Mouse (Mus musculus): ENCODE measurements around the gene Gsto1. TPM values are rescaled to one million over a fixed set of nuclear protein-coding genes. Genes with fewer than 3 reads are reported as not detected.
A peak's percentile ranks its signal among the peaks of the same experiment; 100 is the strongest.
"Not testable (repeated sequence)": the region's sequence is repeated elsewhere in the genome, so short reads cannot be mapped to it uniquely, and the experiment has no call there.

Gene Gsto1
- polyA plus RNA-seq, 1 experiment from 2014 or later, result 137 TPM

DNA sequence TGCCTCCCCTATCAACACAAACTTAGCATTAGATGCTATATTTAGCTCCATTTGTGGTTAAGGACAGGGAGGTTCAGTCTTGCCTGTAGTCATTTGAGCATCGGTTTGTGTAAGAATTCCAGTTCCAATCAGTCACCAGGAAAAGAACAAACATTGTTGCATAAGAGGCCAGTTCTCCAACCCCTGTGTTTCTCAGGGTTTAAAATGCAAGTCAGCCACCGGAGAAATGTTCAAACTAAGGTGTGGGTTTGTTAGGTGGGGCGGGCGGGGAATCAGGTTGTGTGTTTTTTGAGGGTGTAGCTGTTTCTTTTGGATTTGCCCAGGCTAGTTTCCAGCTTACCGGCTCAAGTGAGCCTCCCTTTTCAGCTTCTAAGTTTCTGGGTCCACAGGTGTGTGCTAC is 20.2 kb upstream of the Gsto1 start:
- no peak for ATAC-seq (ENCODE audit: low read depth)
- Histone ChIP-seq H3K4me1 (replicated peaks) (peaks cover 7% of the 10 kb centered on the region; the same call in 1 of the 2 replicates), H3K4me2 (no peak overlapping the region), H3K4me3 (no peak overlapping the region), H3K36me3 (no peaks in the 10 kb centered on the region), H3K9ac (no peak overlapping the region), H3K9me3 (no peaks in the 10 kb centered on the region), H3K27me3 (peaks cover 17% of the 10 kb centered on the region; the same call in 1 of the 2 replicates), H3K27ac (replicated peaks) (no peak overlapping the region)
- WGBS, result 87% methylated on average over 5 of the region's 5 CpGs

DNA sequence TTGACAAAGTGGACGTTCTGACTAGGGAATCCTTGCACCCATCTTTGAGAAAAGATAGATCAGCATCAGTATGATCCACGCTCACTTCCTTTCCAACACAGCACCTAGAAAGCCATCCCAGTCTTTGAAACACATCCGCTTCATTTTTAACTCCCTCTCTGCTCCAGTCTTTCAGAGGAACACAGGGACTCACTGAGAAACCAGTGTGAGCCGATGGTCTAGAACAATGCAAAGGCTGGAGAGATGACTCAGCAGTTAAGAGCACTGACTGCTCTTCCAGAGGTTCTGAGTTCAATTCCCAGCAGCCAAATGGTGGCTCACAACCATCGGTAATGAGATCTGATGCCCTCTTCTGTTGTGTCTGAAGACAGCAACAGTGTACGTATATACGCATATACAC is 19.0 kb upstream of the Gsto1 start:
- Histone ChIP-seq H3K36me3 (no peaks in the 10 kb centered on the region), H3K27me3 (peaks cover 17% of the 10 kb centered on the region; the same call in 1 of the 2 replicates), H3K4me3 (no peak overlapping the region), H3K9me3 (no peaks in the 10 kb centered on the region), H3K9ac (no peak overlapping the region), H3K4me1 (replicated peaks) (peaks cover 7% of the 10 kb centered on the region; the same call in 1 of the 2 replicates), H3K27ac (replicated peaks) (no peak overlapping the region), H3K4me2 (no peak overlapping the region)
- WGBS, result 84% methylated on average over 7 of the region's 7 CpGs
- no peak for ATAC-seq (ENCODE audit: low read depth)

DNA sequence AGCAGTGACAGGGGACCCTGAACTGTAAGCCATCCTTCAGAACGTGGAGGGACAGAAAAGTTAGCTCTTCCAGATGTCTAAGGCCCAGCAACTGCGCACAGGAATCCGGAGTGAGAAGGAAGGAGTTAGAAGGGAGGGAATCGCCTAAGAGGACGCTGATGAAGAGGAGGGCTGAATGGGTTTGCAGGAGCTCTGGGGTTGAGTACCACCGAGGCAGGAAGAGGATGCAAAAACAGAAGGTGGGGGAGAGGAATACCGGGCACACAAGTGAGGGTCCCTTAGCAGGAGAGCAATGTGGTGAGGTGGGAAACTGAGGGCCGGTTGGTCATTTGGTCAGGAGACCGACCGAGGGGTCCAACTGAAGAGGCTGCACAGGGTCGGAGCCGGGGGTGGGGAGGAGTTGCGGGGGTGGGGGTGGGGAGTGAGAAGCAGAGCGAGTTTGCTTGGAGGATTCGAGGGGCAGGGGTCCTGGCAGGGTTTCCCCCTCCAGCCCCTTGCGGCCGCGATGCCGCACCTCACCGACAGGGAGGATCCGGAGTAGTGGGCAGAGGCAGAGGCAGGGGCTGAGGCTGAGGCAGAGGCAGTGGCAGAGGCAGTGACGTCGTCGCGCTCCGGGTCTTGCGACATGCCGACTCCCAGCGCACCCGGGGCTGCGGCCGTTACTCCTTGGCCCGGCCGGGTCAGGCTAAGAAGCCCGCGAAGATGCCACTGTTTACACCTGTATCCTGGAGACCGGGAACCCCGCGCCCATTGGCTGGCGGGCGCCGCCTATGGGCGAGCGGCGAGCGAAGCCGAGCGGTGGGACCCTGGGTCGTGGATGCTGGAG is 17.9 kb upstream of the Gsto1 start:
- Histone ChIP-seq H3K27ac (replicated peaks) (no peak overlapping the region), H3K36me3 (no peaks in the 10 kb centered on the region), H3K4me1 (replicated peaks) (peaks cover 7% of the 10 kb centered on the region; the same call in 1 of the 2 replicates), H3K9ac (peak overlapping the region; percentile 64), H3K4me2 (peak overlapping the region; percentile 74), H3K27me3 (peaks cover 17% of the 10 kb centered on the region; the same call in 1 of the 2 replicates), H3K9me3 (no peaks in the 10 kb centered on the region), H3K4me3 (peak overlapping the region; percentile 49)
- WGBS, result 4% methylated on average over 49 of the region's 49 CpGs
- peak; percentile 97 for ATAC-seq (ENCODE audit: low read depth)

DNA sequence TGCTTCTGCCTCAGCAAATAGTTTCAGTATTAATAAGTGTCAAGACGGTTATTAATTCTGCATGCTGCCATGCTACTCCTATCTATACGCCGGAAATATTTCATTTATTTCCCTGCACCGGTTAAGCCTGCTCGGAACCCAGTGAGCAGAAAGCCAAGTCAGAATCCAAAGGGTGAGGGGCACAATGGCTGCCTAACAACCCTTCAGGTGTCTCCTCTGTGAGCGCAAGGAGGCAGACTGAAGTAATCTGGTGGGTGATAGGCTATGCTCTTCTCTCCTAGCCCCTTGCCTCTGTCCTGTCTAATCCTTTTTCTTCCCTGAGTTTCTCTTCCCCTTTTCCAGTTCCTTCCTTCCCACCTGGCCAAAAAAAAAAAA is 17.3 kb upstream of the Gsto1 start:
- peaks cover 17% of the 10 kb centered on the region; the same call in 1 of the 2 replicates for H3K27me3 ChIP-seq
- no peaks in the 10 kb centered on the region for H3K36me3 ChIP-seq
- H3K27ac ChIP-seq (replicated peaks), result no peak overlapping the region
- no peaks in the 10 kb centered on the region for H3K9me3 ChIP-seq
- peak overlapping the region; percentile 64 for H3K9ac ChIP-seq
- WGBS, result 4% methylated on average over 6 of the region's 6 CpGs
- peak overlapping the region; percentile 49 for H3K4me3 ChIP-seq
- ATAC-seq (ENCODE audit: low read depth), result peak; percentile 70; the same call in 1 of the 2 replicates
- H3K4me1 ChIP-seq (replicated peaks), result peaks cover 7% of the 10 kb centered on the region; the same call in 1 of the 2 replicates
- H3K4me2 ChIP-seq, result peak overlapping the region; percentile 74

DNA sequence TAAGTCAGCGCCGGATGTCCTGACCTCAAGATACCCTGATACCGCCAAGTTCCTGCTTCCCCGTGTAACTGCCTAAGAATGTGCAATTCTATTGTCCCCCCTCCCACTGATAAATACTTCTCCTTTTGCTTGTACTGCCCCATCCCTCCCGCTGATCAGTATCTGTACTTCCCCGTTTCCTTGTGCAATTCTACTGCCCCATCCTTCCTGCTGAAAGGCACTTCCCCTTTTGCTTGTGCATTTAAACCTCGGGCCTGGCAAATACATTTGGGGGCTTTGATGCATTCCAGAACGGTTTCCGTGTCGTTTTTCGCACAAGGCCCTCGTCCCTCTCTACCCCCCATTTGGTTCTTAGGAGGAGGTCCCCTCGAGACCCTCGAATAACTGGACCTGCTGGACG is 13.5 kb upstream of the Gsto1 start:
- not testable (repeated sequence) for H3K36me3 ChIP-seq; H3K4me2 ChIP-seq; H3K4me1 ChIP-seq (replicated peaks); H3K4me3 ChIP-seq; H3K9me3 ChIP-seq; H3K9ac ChIP-seq; ATAC-seq (ENCODE audit: low read depth); H3K27ac ChIP-seq (replicated peaks)
- peaks cover 17% of the 10 kb centered on the region; the same call in 1 of the 2 replicates for H3K27me3 ChIP-seq
- 84% methylated on average over 15 of the region's 15 CpGs for WGBS

DNA sequence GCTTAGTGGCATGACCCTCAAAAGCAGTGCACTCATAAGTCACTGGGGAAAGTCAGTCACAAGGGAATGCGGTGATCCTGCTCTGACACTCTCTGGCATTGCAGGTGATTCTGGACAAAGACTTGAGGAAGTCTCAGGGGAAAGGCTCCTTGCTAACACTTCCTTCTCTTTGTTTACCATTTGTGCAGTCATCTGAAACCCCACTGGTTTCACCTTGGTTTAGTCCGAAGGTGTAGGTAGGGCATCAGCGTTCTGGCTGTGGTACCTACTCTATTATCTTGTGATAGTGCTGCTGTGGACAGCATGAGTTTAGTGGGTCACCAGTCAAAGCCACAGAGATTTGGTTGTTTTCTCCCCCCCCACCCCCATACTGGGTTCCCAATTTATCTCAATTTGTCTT is 5.0 kb upstream of the Gsto1 start:
- H3K27me3 ChIP-seq, result no peaks in the 10 kb centered on the region
- WGBS, result 65% methylated on average over 3 of the region's 3 CpGs
- H3K27ac ChIP-seq (replicated peaks), result no peak overlapping the region
- peaks cover 12% of the 10 kb centered on the region for H3K4me1 ChIP-seq (replicated peaks)
- H3K4me3 ChIP-seq, result no peak overlapping the region
- no peak for ATAC-seq (ENCODE audit: low read depth)
- no peaks in the 10 kb centered on the region for H3K9me3 ChIP-seq
- no peaks in the 10 kb centered on the region for H3K36me3 ChIP-seq
- no peak overlapping the region for H3K4me2 ChIP-seq
- H3K9ac ChIP-seq, result no peak overlapping the region

DNA sequence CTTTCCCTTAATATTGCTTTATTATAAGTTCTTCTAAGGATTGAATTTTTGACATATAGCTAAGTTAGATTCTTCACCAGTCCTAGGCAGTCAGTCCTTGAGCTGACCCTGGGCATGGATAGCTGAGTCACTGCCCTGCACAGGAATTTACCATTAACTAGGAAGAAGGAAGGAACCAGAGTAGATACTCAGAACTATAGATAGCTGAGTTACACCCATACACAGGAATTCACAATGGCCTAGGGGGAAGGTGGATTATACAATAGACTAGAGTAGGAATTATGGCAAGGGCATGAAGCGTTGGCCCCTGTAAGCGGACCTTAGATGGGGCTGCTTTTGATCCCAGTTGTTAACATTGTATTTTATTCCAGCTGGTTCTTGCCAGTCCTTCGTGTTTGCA is 2.6 kb upstream of the Gsto1 start:
- ATAC-seq (ENCODE audit: low read depth); H3K9ac ChIP-seq; H3K4me3 ChIP-seq; H3K27ac ChIP-seq (replicated peaks); H3K27me3 ChIP-seq; H3K9me3 ChIP-seq; H3K4me2 ChIP-seq; H3K36me3 ChIP-seq: not testable (repeated sequence)
- H3K4me1 ChIP-seq (replicated peaks), result peaks cover 26% of the 10 kb centered on the region
- WGBS, result 89% methylated on average over 3 of the region's 3 CpGs

DNA sequence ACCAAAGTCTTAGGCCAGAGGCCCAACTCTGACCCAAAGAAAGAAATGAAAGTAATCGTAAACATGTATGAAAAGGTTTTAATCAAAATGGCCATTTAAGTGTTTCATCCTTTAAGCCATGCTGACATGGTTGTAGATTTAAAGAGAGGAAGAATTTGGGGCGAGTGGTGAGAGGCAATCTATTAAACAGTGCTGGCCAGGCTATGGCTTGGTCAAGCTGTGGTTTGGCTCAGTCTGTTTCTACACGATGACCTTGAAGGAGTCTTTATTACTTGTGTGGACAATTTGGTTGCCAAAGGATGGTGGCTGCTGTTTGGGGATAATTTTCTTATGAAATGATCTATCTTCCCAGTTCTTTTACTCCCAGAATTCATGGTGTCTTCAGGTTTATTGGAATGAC is 1.7 kb upstream of the Gsto1 start:
- H3K4me2 ChIP-seq, result no peak overlapping the region
- H3K27me3 ChIP-seq, result no peaks in the 10 kb centered on the region
- H3K27ac ChIP-seq (replicated peaks), result no peak overlapping the region
- no peaks in the 10 kb centered on the region for H3K9me3 ChIP-seq
- no peaks in the 10 kb centered on the region for H3K36me3 ChIP-seq
- H3K9ac ChIP-seq, result no peak overlapping the region
- ATAC-seq (ENCODE audit: low read depth), result no peak
- WGBS, result 78% methylated on average over 3 of the region's 3 CpGs
- H3K4me1 ChIP-seq (replicated peaks), result peaks cover 26% of the 10 kb centered on the region
- H3K4me3 ChIP-seq, result no peak overlapping the region

DNA sequence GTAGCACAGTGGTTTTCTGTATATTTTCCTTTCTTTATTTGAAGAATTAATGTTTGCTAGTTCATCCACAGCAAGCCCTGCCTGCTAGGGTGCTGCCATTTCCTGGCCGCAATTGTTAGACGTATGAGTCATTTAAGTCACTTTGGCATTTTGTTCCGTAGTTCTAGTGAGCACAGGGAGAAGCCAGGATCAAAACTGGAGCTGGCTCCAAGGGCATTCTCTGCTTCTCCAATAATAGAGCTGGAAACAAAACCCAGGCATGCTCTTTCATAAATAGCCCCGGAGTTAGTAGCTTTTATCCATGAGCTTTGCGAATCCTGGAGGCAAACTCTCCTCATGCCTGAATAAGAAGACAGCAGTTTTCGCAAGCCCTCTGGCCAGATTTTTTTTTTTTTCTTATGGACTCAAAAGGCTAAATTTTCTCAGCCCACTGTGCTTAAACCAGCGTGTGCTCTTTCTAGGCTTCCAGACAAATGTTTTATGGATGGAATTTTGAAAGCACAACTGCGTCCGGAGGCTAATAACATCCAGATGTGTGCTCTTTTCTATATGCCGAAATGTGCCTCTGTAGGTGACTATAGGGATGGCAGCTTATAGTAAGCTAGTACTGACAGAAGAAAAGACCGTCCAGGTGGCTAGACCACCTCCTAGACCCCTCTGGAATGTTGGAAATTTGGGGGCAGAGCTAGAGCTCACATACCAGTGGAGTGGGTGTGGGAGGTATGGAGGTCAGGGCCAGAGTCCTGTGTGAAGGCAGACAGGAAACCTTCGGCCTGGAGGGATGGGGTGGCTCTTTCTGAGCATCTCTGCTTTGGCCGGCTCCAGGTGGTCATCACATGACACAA is 597 bp upstream of the Gsto1 start:
- H3K36me3 ChIP-seq, result 0 out of 2 replicates have a peak, but pooled peaks cover under 1% of the 10 kb centered on the region
- H3K9me3 ChIP-seq, result no peaks in the 10 kb centered on the region
- peak; percentile 78 for ATAC-seq (ENCODE audit: low read depth)
- peak overlapping the region; percentile 59 for H3K27ac ChIP-seq (replicated peaks)
- H3K27me3 ChIP-seq, result no peaks in the 10 kb centered on the region
- peak overlapping the region; percentile 97 for H3K4me2 ChIP-seq
- H3K4me3 ChIP-seq, result peak overlapping the region; percentile 77
- peaks cover 26% of the 10 kb centered on the region for H3K4me1 ChIP-seq (replicated peaks)
- peak overlapping the region; percentile 86 for H3K9ac ChIP-seq
- 26% methylated on average over 13 of the region's 13 CpGs for WGBS

DNA sequence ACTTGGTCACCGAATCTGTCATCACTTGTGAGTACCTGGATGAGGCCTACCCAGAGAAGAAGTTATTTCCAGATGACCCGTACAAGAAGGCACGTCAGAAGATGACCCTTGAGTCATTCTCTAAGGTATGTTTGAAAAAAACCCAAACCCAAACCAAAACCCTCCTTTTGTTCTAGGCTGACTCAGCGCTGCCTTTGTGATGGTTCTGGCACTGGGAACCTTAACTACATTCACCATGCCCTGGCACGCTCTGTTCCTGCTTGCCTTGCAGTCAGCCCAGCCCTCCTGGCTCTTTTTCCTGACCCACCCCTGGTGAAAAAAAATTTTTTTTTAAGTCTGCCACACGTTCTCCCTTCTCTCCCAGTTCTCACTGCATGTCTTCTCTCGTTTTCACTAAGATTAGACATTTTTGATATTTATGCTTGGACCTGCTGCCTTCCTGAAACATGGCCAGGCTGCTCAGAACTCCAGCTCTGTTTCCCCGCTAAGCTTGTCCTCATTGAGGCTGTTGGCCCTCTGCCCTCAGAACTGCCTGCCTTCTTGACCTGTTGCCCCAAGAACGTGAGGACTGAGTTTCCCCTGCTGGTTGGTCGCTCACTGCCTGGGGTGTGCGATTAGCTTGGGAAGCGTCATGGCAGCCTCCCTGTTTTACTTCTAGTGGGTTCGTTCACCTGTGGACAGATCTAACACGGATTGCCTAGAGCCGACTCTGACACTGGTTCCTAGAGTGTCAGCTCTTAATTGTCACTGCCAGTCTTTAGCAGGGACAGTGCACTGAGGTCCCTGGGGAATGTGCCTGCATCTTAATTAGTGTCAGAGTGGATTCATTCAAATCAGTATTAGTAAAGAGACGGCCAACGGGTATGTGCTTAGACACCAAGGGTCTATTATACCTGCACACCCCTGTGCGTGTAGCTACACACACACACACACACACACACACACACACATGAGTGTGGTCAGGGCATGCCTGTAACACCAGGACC is 3.5 kb downstream of the Gsto1 start:
- H3K4me2 ChIP-seq, result no peak overlapping the region
- peaks cover 26% of the 10 kb centered on the region for H3K4me1 ChIP-seq (replicated peaks)
- H3K27ac ChIP-seq (replicated peaks), result no peak overlapping the region
- no peaks in the 10 kb centered on the region for H3K27me3 ChIP-seq
- no peak overlapping the region for H3K9ac ChIP-seq
- H3K4me3 ChIP-seq, result no peak overlapping the region
- H3K9me3 ChIP-seq, result no peaks in the 10 kb centered on the region
- 85% methylated on average over 18 of the region's 18 CpGs for WGBS
- peaks cover 16% of the 10 kb centered on the region for H3K36me3 ChIP-seq
- ATAC-seq (ENCODE audit: low read depth), result no peak

DNA sequence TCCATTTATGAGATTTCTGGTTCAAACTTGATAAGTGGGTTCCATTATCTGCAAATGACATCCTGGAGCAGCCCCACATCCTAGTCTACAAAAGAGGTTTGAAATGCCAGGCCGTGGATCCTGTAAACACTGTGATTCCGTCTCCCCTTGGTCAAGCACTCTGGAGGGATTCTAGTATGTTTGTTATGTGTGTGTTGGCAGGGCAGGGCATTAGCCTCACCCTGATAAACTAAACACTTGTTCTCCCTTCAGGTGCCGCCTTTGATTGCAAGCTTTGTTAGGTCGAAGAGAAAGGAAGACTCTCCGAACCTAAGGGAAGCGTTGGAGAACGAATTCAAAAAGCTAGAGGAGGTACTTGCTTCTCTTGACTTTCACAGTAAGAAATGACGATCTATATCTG is 4.4 kb downstream of the Gsto1 start:
- Histone ChIP-seq H3K4me3 (no peak overlapping the region), H3K9ac (no peak overlapping the region), H3K27ac (replicated peaks) (no peak overlapping the region), H3K36me3 (peaks cover 21% of the 10 kb centered on the region), H3K4me1 (replicated peaks) (peaks cover 19% of the 10 kb centered on the region), H3K27me3 (no peaks in the 10 kb centered on the region), H3K9me3 (no peaks in the 10 kb centered on the region), H3K4me2 (no peak overlapping the region)
- ATAC-seq (ENCODE audit: low read depth), result no peak
- 94% methylated on average over 8 of the region's 8 CpGs for WGBS
